Mouse (Mus musculus) embryo, embryonic 10 days (tissue): ENCODE measurements around the gene Gabrp.

Experiments used
- DNase-seq: peaks from one replicate; pipeline ENCODE4 v3.0.0-alpha.2; 2015; ENCODE audit warnings: low spot score

Gabrp gene

GRCm38 (mm10) chr11:33529576-33529975 lies 49.2 kb downstream of the Gabrp start:
- DNase-seq = no peak

- DNase-seq = peak; percentile 83
Observed at GRCm38 (mm10) chr11:33513376-33513991, 65.3 kb downstream of the Gabrp start, which contains the start of gene Ranbp17. Gene Ranbp17 (minus strand): TSS chr11:33513746.

GRCm38 (mm10) chr11:33512854-33513375 lies 65.8 kb downstream of the Gabrp start:
- DNase-seq = peak; percentile 88

- DNase-seq = no peak
Observed at GRCm38 (mm10) chr11:33509401-33509800, 69.4 kb downstream of the Gabrp start.
